Mouse (Mus musculus) small intestine, adult 2 months (tissue): Measurements from ENCODE around the gene Tln2. TPM values are rescaled to one million over a fixed set of nuclear protein-coding genes. Genes with fewer than 3 reads are reported as not detected.

Experiments
- H3K27ac ChIP-seq: fragments of 200-500 bp; 2 replicates; pipeline ENCODE4 v1.5.1; 2012; ENCODE audit warnings: low read depth, low read length, control low read depth, inconsistent platforms; ENCODE audit not compliant: insufficient read depth
- H3K27me3 ChIP-seq: fragments of 200-500 bp; 2 replicates; pipeline ENCODE4 v1.6.1; 2012; ENCODE audit warnings: mild to moderate bottlenecking, moderate library complexity, low read length, inconsistent platforms; ENCODE audit not compliant: control insufficient read depth, insufficient read depth
- H3K36me3 ChIP-seq: fragments of 200-500 bp; 2 replicates; pipeline ENCODE4 v1.6.1; 2012; ENCODE audit warnings: mild to moderate bottlenecking, low read length, control low read depth, inconsistent platforms; ENCODE audit not compliant: control insufficient read depth, insufficient read depth
- H3K4me1 ChIP-seq: fragments of 200-500 bp; 2 replicates; pipeline ENCODE4 v1.6.1; 2012; ENCODE audit warnings: low read length, inconsistent platforms, mixed read lengths; ENCODE audit not compliant: control insufficient read depth, insufficient read depth, insufficient read length
- H3K4me3 ChIP-seq: fragments of 200-500 bp; 2 replicates; pipeline ENCODE4 v1.5.1; 2012; ENCODE audit warnings: low read depth, mild to moderate bottlenecking, control low read depth, inconsistent platforms, low read length, moderate library complexity
- CTCF ChIP-seq: fragments of 200-500 bp; IDR thresholded peaks from 2 replicates; pipeline ENCODE4 v1.5.1; 2012; ENCODE audit warnings: low read depth, mild to moderate bottlenecking, control low read depth, inconsistent platforms, low read length, moderate library complexity, mixed read lengths; ENCODE audit not compliant: insufficient replicate concordance, insufficient read length; ENCODE audit errors: extremely low read depth
- POLR2A ChIP-seq: fragments of 200-500 bp; IDR thresholded peaks from 2 replicates; pipeline ENCODE4 v1.6.1; 2012; ENCODE audit warnings: low read depth, mild to moderate bottlenecking, control low read depth, inconsistent platforms, low read length, moderate library complexity
- WGBS: fragments of 180-500 bp; shearing (Covaris S2); methylation state at CpG from one replicate; pipeline ENCODE4 v1.1.7; 2018; 5-methylcytosine and 5-hydroxymethylcytosine counted together
- polyA plus RNA-seq: library from polyadenylated mRNA; depleted of rRNA; stranded (reverse); fragments of >200 nt; gene quantifications from 2 replicates; pipeline ENCODE4 v1.2.3, GENCODE M21; 2012

Tln2 gene
- polyA plus RNA-seq, 1 experiment, result 4.8 TPM

- Histone ChIP-seq H3K36me3 (no peaks in the 10 kb centered on the region), H3K27me3 (no peaks in the 10 kb centered on the region), H3K4me1 (no peaks in the 10 kb centered on the region), H3K4me3 (no peak overlapping the region), H3K27ac (no peak overlapping the region)
- WGBS, result 85% methylated on average over 5 of the region's 5 CpGs
- TF ChIP-seq CTCF, result no peak
- TF ChIP-seq POLR2A, result no peak
Measured at GRCm38 (mm10) chr9:67187686-67188085, 371.8 kb downstream of the Tln2 start.

GRCm38 (mm10) chr9:67187182-67187581, 372.3 kb downstream of the Tln2 start:
- TF ChIP-seq CTCF (no peak), POLR2A (no peak)
- Histone ChIP-seq H3K36me3 (no peaks in the 10 kb centered on the region), H3K27ac (no peak overlapping the region), H3K4me3 (no peak overlapping the region), H3K27me3 (no peaks in the 10 kb centered on the region), H3K4me1 (no peaks in the 10 kb centered on the region)
- 70% methylated on average over 4 of the region's 4 CpGs for WGBS

GRCm38 (mm10) chr9:67184556-67184955, 374.9 kb downstream of the Tln2 start:
- no peak overlapping the region for H3K27ac ChIP-seq
- H3K36me3 ChIP-seq, result no peaks in the 10 kb centered on the region
- H3K4me3 ChIP-seq, result no peak overlapping the region
- no peaks in the 10 kb centered on the region for H3K4me1 ChIP-seq
- WGBS, result 83% methylated on average over 2 of the region's 2 CpGs
- no peak for TF ChIP-seq POLR2A
- H3K27me3 ChIP-seq, result no peaks in the 10 kb centered on the region

GRCm38 (mm10) chr9:67183520-67183919, 376.0 kb downstream of the Tln2 start:
- H3K4me1 ChIP-seq, result peaks cover 4% of the 10 kb centered on the region; the same call in 1 of the 2 replicates
- WGBS, result 83% methylated on average over 2 of the region's 2 CpGs
- no peak overlapping the region for H3K4me3 ChIP-seq
- H3K36me3 ChIP-seq, result no peaks in the 10 kb centered on the region
- TF ChIP-seq POLR2A (no peak), CTCF (no peak)
- no peaks in the 10 kb centered on the region for H3K27me3 ChIP-seq
- H3K27ac ChIP-seq, result no peak overlapping the region

GRCm38 (mm10) chr9:67182006-67182405, 377.5 kb downstream of the Tln2 start:
- no peak overlapping the region for H3K27ac ChIP-seq
- H3K36me3 ChIP-seq, result no peaks in the 10 kb centered on the region
- H3K4me1 ChIP-seq, result peaks cover 6% of the 10 kb centered on the region; the same call in 1 of the 2 replicates
- H3K27me3 ChIP-seq, result no peaks in the 10 kb centered on the region
- no peak overlapping the region for H3K4me3 ChIP-seq
- WGBS, result 70% methylated on average over 6 of the region's 6 CpGs
- TF ChIP-seq CTCF, result no peak
- no peak for TF ChIP-seq POLR2A

- no peaks in the 10 kb centered on the region for H3K27me3 ChIP-seq
- H3K36me3 ChIP-seq, result no peaks in the 10 kb centered on the region
- peaks cover 6% of the 10 kb centered on the region; the same call in 1 of the 2 replicates for H3K4me1 ChIP-seq
- no peak overlapping the region for H3K4me3 ChIP-seq
- H3K27ac ChIP-seq, result no peak overlapping the region
- WGBS, result 30% methylated on average over 1 of the region's 1 CpGs
- TF ChIP-seq CTCF, result no peak
- no peak for TF ChIP-seq POLR2A
Measured at GRCm38 (mm10) chr9:67178709-67179108, 380.8 kb downstream of the Tln2 start.

GRCm38 (mm10) chr9:67178203-67178602, 381.3 kb downstream of the Tln2 start:
- WGBS, result 80% methylated on average over 5 of the region's 5 CpGs
- no peak for TF ChIP-seq POLR2A
- TF ChIP-seq CTCF, result no peak

GRCm38 (mm10) chr9:67176073-67176472, 383.4 kb downstream of the Tln2 start:
- H3K27me3 ChIP-seq, result no peaks in the 10 kb centered on the region
- H3K4me1 ChIP-seq, result peaks cover 6% of the 10 kb centered on the region; the same call in 1 of the 2 replicates
- WGBS, result 73% methylated on average over 8 of the region's 8 CpGs
- no peak for TF ChIP-seq CTCF
- TF ChIP-seq POLR2A, result no peak
- no peak overlapping the region for H3K27ac ChIP-seq
- H3K36me3 ChIP-seq, result no peaks in the 10 kb centered on the region
- H3K4me3 ChIP-seq, result no peak overlapping the region

More at GRCm38 (mm10) chr9:67178203-67178602, 381.3 kb downstream of the Tln2 start:
- Histone ChIP-seq H3K36me3 (no peaks in the 10 kb centered on the region), H3K4me1 (peaks cover 6% of the 10 kb centered on the region; the same call in 1 of the 2 replicates), H3K4me3 (no peak overlapping the region), H3K27me3 (no peaks in the 10 kb centered on the region), H3K27ac (no peak overlapping the region)
